Mouse (Mus musculus): ENCODE measurements around the gene Asb16. TPM values are rescaled to one million over a fixed set of nuclear protein-coding genes. Genes with fewer than 3 reads are reported as not detected.

Asb16 gene
- polyA plus RNA-seq, 1 experiment from 2014 or later, result 0.09 TPM

GRCm38 (mm10) chr11:102288027-102288804 is 19.7 kb downstream of the Asb16 start:
- Histone ChIP-seq H3K27ac (ENCODE audit: low read depth, low read length) (no peak overlapping the region), H3K4me1 (ENCODE audit: control insufficient read depth, insufficient read depth, low read length) (peaks cover 6% of the 10 kb centered on the region; the same call in 1 of the 2 replicates), H3K36me3 (ENCODE audit: control insufficient read depth, insufficient read depth, low read length) (peaks cover 56% of the 10 kb centered on the region), H3K27me3 (ENCODE audit: control insufficient read depth, insufficient read depth, low read length) (no peaks in the 10 kb centered on the region), H3K4me3 (ENCODE audit: low read length) (no peak overlapping the region), H3K9ac (ENCODE audit: low read depth, low read length) (no peak overlapping the region), H3K9me3 (ENCODE audit: control insufficient read depth, low read length) (no peaks in the 10 kb centered on the region), H3K4me2 (replicated peaks; ENCODE audit: low read depth, low read length) (no peak overlapping the region)
- no peak for ATAC-seq (ENCODE audit: low FRiP score, low TSS enrichment)
- 82% methylated on average over 8 of the region's 8 CpGs for WGBS

DNA sequence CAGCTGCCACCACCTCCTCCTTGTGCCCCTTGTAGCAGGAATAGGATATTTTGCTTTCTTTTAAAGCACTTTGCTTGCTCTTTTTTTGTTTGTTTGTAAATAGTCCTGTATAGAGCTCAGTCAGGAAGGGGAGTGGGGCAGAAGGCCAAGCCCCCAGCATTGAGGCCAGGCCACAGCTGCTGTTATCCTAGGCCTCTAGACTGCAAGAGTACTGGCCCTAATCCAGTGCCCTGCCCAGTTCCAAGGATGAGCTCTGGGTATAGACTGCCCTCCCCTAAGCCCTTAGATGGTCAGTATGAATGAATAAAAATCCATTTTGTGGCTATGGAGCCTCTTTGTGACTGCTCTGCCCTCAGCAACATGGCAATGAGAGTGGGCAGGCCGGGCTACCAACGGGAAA is 20.4 kb downstream of the Asb16 start:
- no peak for ATAC-seq (ENCODE audit: low FRiP score, low TSS enrichment)
- Histone ChIP-seq H3K27me3 (ENCODE audit: control insufficient read depth, insufficient read depth, low read length) (no peaks in the 10 kb centered on the region), H3K4me2 (replicated peaks; ENCODE audit: low read depth, low read length) (no peak overlapping the region), H3K36me3 (ENCODE audit: control insufficient read depth, insufficient read depth, low read length) (peaks cover 62% of the 10 kb centered on the region), H3K9me3 (ENCODE audit: control insufficient read depth, low read length) (no peaks in the 10 kb centered on the region), H3K9ac (ENCODE audit: low read depth, low read length) (no peak overlapping the region), H3K4me1 (ENCODE audit: control insufficient read depth, insufficient read depth, low read length) (peaks cover 6% of the 10 kb centered on the region; the same call in 1 of the 2 replicates), H3K27ac (ENCODE audit: low read depth, low read length) (no peak overlapping the region), H3K4me3 (ENCODE audit: low read length) (no peak overlapping the region)
- 66% methylated on average over 2 of the region's 2 CpGs for WGBS

GRCm38 (mm10) chr11:102289511-102290100 is 21.1 kb downstream of the Asb16 start:
- Histone ChIP-seq H3K9me3 (ENCODE audit: control insufficient read depth, low read length) (no peaks in the 10 kb centered on the region), H3K27ac (ENCODE audit: low read depth, low read length) (no peak overlapping the region), H3K4me2 (replicated peaks; ENCODE audit: low read depth, low read length) (no peak overlapping the region), H3K4me1 (ENCODE audit: control insufficient read depth, insufficient read depth, low read length) (peaks cover 6% of the 10 kb centered on the region; the same call in 1 of the 2 replicates), H3K27me3 (ENCODE audit: control insufficient read depth, insufficient read depth, low read length) (no peaks in the 10 kb centered on the region), H3K9ac (ENCODE audit: low read depth, low read length) (no peak overlapping the region), H3K36me3 (ENCODE audit: control insufficient read depth, insufficient read depth, low read length) (peaks cover 67% of the 10 kb centered on the region), H3K4me3 (ENCODE audit: low read length) (no peak overlapping the region)
- no peak for ATAC-seq (ENCODE audit: low FRiP score, low TSS enrichment)
- WGBS, result 50% methylated on average over 6 of the region's 6 CpGs

GRCm38 (mm10) chr11:102290141-102290540 is 21.6 kb downstream of the Asb16 start:
- no peak overlapping the region for H3K27ac ChIP-seq (ENCODE audit: low read depth, low read length)
- no peak overlapping the region for H3K4me2 ChIP-seq (replicated peaks; ENCODE audit: low read depth, low read length)
- peaks cover 67% of the 10 kb centered on the region for H3K36me3 ChIP-seq (ENCODE audit: control insufficient read depth, insufficient read depth, low read length)
- H3K4me1 ChIP-seq (ENCODE audit: control insufficient read depth, insufficient read depth, low read length), result peaks cover 12% of the 10 kb centered on the region; the same call in 1 of the 2 replicates
- no peaks in the 10 kb centered on the region for H3K27me3 ChIP-seq (ENCODE audit: control insufficient read depth, insufficient read depth, low read length)
- WGBS, result 87% methylated on average over 4 of the region's 4 CpGs
- no peaks in the 10 kb centered on the region for H3K9me3 ChIP-seq (ENCODE audit: control insufficient read depth, low read length)
- no peak for ATAC-seq (ENCODE audit: low FRiP score, low TSS enrichment)
- H3K4me3 ChIP-seq (ENCODE audit: low read length), result no peak overlapping the region
- no peak overlapping the region for H3K9ac ChIP-seq (ENCODE audit: low read depth, low read length)

- no peak overlapping the region for H3K27ac ChIP-seq (ENCODE audit: low read depth, low read length)
- peaks cover 67% of the 10 kb centered on the region for H3K36me3 ChIP-seq (ENCODE audit: control insufficient read depth, insufficient read depth, low read length)
- 84% methylated on average over 11 of the region's 11 CpGs for WGBS
- ATAC-seq (ENCODE audit: low FRiP score, low TSS enrichment), result no peak
- H3K4me3 ChIP-seq (ENCODE audit: low read length), result no peak overlapping the region
- H3K9me3 ChIP-seq (ENCODE audit: control insufficient read depth, low read length), result no peaks in the 10 kb centered on the region
- no peaks in the 10 kb centered on the region for H3K27me3 ChIP-seq (ENCODE audit: control insufficient read depth, insufficient read depth, low read length)
- H3K4me1 ChIP-seq (ENCODE audit: control insufficient read depth, insufficient read depth, low read length), result peaks cover 6% of the 10 kb centered on the region; the same call in 1 of the 2 replicates
- no peak overlapping the region for H3K9ac ChIP-seq (ENCODE audit: low read depth, low read length)
- no peak overlapping the region for H3K4me2 ChIP-seq (replicated peaks; ENCODE audit: low read depth, low read length)
Measured at GRCm38 (mm10) chr11:102291051-102291535, 22.6 kb downstream of the Asb16 start.

- Histone ChIP-seq H3K4me2 (replicated peaks; ENCODE audit: low read depth, low read length) (no peak overlapping the region), H3K36me3 (ENCODE audit: control insufficient read depth, insufficient read depth, low read length) (peaks cover 48% of the 10 kb centered on the region), H3K4me3 (ENCODE audit: low read length) (no peak overlapping the region), H3K27me3 (ENCODE audit: control insufficient read depth, insufficient read depth, low read length) (no peaks in the 10 kb centered on the region), H3K4me1 (ENCODE audit: control insufficient read depth, insufficient read depth, low read length) (peaks cover 12% of the 10 kb centered on the region), H3K9me3 (ENCODE audit: control insufficient read depth, low read length) (no peaks in the 10 kb centered on the region), H3K27ac (ENCODE audit: low read depth, low read length) (no peak overlapping the region), H3K9ac (ENCODE audit: low read depth, low read length) (no peak overlapping the region)
- no peak for ATAC-seq (ENCODE audit: low FRiP score, low TSS enrichment)
- WGBS, result 92% methylated on average over 13 of the region's 13 CpGs
Measured at GRCm38 (mm10) chr11:102293971-102294370, 25.4 kb downstream of the Asb16 start.

DNA sequence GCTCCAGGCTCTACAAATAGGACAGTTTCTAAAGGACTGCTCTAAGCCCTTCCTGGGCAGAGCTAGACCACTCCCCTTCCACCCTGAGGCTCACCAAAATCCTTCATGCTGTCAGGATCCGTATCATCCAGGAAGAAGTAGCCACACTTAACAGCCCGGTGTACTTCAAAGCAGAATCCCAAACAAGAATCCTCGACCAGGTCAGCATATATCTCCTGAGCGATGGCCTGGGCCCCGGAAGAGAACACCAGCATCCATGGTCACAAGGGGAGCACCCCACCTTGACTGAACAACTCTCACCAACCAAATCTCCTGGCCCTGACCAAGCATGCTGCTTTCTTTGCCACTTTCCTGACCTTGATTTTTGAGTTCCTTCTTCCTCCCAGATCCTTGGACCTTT is 25.9 kb downstream of the Asb16 start:
- no peak overlapping the region; the same call in 1 of the 2 replicates for H3K4me3 ChIP-seq (ENCODE audit: low read length)
- peaks cover 12% of the 10 kb centered on the region for H3K4me1 ChIP-seq (ENCODE audit: control insufficient read depth, insufficient read depth, low read length)
- H3K36me3 ChIP-seq (ENCODE audit: control insufficient read depth, insufficient read depth, low read length), result peaks cover 44% of the 10 kb centered on the region
- no peaks in the 10 kb centered on the region for H3K27me3 ChIP-seq (ENCODE audit: control insufficient read depth, insufficient read depth, low read length)
- H3K27ac ChIP-seq (ENCODE audit: low read depth, low read length), result no peak overlapping the region
- ATAC-seq (ENCODE audit: low FRiP score, low TSS enrichment), result no peak
- no peak overlapping the region for H3K4me2 ChIP-seq (replicated peaks; ENCODE audit: low read depth, low read length)
- H3K9me3 ChIP-seq (ENCODE audit: control insufficient read depth, low read length), result no peaks in the 10 kb centered on the region
- WGBS, result 76% methylated on average over 5 of the region's 5 CpGs
- no peak overlapping the region for H3K9ac ChIP-seq (ENCODE audit: low read depth, low read length)

DNA sequence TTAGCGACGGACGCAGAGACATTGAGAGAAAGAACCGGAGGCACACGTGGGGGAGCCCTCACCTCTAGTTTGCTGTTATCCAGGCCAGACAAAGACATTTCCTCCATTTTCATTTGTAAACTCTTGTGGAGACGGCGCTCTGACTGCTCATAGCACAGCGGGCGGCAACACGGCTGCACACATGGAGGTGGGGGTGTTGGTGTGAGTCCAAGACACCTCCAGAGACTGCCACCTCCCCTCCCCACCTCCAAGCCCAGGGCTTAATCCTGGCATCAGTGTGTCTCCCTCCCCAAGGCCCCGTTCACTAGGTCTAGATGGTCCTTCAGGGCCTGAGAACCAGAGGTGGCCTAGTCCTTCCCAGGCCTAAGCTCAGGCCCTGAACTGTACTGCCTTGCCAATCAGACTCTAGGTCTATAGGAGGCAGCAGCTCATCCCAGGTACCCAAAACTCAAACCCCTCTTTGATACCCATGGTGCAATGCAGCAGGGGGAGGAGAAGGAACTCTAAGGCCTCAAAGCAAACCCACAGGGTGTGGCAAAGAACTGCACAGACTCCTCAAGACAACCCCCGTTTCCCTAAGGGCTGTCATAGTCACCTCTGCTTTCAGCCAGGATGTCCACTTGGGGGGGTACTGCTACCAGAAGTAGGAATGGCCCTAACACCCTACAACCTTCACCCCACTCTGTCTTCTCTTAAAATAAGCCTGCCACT is 26.5 kb downstream of the Asb16 start:
- H3K4me3 ChIP-seq (ENCODE audit: low read length), result peak overlapping the region; percentile 90
- ATAC-seq (ENCODE audit: low FRiP score, low TSS enrichment), result no peak
- peaks cover 12% of the 10 kb centered on the region for H3K4me1 ChIP-seq (ENCODE audit: control insufficient read depth, insufficient read depth, low read length)
- H3K27ac ChIP-seq (ENCODE audit: low read depth, low read length), result peak overlapping the region; percentile 100
- WGBS, result 72% methylated on average over 12 of the region's 12 CpGs
- H3K36me3 ChIP-seq (ENCODE audit: control insufficient read depth, insufficient read depth, low read length), result peaks cover 39% of the 10 kb centered on the region
- H3K27me3 ChIP-seq (ENCODE audit: control insufficient read depth, insufficient read depth, low read length), result no peaks in the 10 kb centered on the region
- H3K9ac ChIP-seq (ENCODE audit: low read depth, low read length), result peak overlapping the region; percentile 94
- H3K9me3 ChIP-seq (ENCODE audit: control insufficient read depth, low read length), result no peaks in the 10 kb centered on the region
- H3K4me2 ChIP-seq (replicated peaks; ENCODE audit: low read depth, low read length), result peak overlapping the region; percentile 91
